Mouse (Mus musculus): ENCODE measurements around the gene Usp40. TPM values are rescaled to one million over a fixed set of nuclear protein-coding genes. Genes with fewer than 3 reads are reported as not detected.

Usp40 gene
- total RNA-seq, 1 experiment: 10.4 TPM

DNA sequence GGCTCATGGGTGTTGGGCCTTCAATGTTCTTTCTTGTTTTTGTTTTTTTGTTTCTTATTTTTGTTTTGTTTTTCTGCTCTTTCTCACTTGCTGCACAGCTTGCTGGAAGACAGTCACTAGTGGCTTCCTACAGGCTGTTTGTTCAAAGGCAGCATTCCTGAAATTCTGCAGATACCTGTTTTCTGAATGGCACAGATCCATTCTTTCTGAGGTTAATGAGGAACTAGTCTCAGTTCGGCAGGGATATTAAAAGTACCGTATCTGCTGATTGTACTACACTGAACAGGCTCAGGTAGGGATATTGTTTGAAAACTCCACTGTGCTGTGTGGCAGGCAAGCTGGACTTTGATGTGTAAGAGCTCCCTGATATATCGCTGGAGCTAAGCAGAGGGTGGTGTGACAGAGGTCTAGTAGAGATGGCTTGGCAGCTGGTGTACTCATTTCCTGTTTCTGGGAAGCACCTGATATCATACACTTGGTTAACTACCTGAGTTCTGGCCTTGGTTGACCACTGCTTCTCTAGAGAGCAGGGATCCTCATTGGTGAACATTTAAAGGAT, 88.2 kb downstream of the Usp40 start:
- H3K9me3 ChIP-seq (ENCODE audit: control insufficient read depth, insufficient read depth, low read depth, low read length): no peaks in the 10 kb centered on the region
- H3K9ac ChIP-seq (ENCODE audit: insufficient read depth, low read depth, low read length, poor library complexity, severe bottlenecking): no peak overlapping the region
- in situ Hi-C loops (cut with MboI; ENCODE audit: low sequenced_read_pairs in 2 of 2, unreplicated experiment in 2 of 2): no loop called here
- no peak for DNase-seq (ENCODE audit: low read depth, low spot score)
- no peak overlapping the region for H3K27ac ChIP-seq (ENCODE audit: insufficient read depth, low read depth, low read length, poor library complexity, severe bottlenecking)
- H3K36me3 ChIP-seq (ENCODE audit: control insufficient read depth, insufficient read depth, low read length, poor library complexity, severe bottlenecking): peaks cover 30% of the 10 kb centered on the region; the same call in 1 of the 2 replicates
- no peaks in the 10 kb centered on the region for H3K4me1 ChIP-seq (ENCODE audit: control insufficient read depth in 2 of 2, insufficient read depth in 2 of 2, low read length in 2 of 2, poor library complexity in 1 of 2)
- H3K4me3 ChIP-seq (ENCODE audit: insufficient read depth in 1 of 2, low read depth in 1 of 2, low read length in 2 of 2, poor library complexity in 1 of 2, severe bottlenecking in 1 of 2): no peak overlapping the region
- TF ChIP-seq MAFK (IDR thresholded peaks at IDR 0.05; ENCODE audit: insufficient read depth, low read depth, low read length): no peak
- TF ChIP-seq ZNF384 (IDR thresholded peaks at IDR 0.05; ENCODE audit: low read depth, low read length): no peak
- TF ChIP-seq ZC3H11A (IDR thresholded peaks at IDR 0.05; ENCODE audit: borderline replicate concordance, low read depth, low read length): no peak
- TF ChIP-seq CHD2 (IDR thresholded peaks at IDR 0.05; ENCODE audit: low read depth, low read length): no peak
- no peak for TF ChIP-seq HCFC1 (IDR thresholded peaks at IDR 0.05; ENCODE audit: borderline replicate concordance, insufficient read depth, low read length)

DNA sequence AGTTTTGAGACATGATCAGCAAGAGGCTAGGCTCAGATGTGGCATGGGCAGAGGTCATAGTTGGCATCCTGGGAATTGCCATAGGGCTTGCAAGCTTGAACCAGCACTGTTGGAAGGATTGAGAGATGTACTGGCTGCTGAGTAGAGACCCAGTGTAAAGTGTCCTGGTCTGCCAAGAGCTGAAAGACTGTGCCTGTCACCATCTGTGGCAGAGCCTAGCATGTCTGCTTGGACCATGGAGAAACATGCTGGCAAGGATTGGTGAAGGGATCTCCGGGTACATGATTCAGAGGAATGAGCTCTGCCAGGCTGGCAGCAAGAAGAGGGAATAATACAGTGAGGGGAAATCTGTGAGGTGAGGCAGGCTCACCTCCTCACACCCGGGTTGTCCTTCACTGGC, 90.3 kb downstream of the Usp40 start:
- Histone ChIP-seq H3K36me3 (ENCODE audit: control insufficient read depth, insufficient read depth, low read length, poor library complexity, severe bottlenecking) (peaks cover 21% of the 10 kb centered on the region; the same call in 1 of the 2 replicates), H3K9me3 (ENCODE audit: control insufficient read depth, insufficient read depth, low read depth, low read length) (no peaks in the 10 kb centered on the region), H3K4me3 (ENCODE audit: insufficient read depth in 1 of 2, low read depth in 1 of 2, low read length in 2 of 2, poor library complexity in 1 of 2, severe bottlenecking in 1 of 2) (no peak overlapping the region), H3K4me1 (ENCODE audit: control insufficient read depth in 2 of 2, insufficient read depth in 2 of 2, low read length in 2 of 2, poor library complexity in 1 of 2) (no peaks in the 10 kb centered on the region), H3K9ac (ENCODE audit: insufficient read depth, low read depth, low read length, poor library complexity, severe bottlenecking) (no peak overlapping the region), H3K27ac (ENCODE audit: insufficient read depth, low read depth, low read length, poor library complexity, severe bottlenecking) (no peak overlapping the region)
- TF ChIP-seq HCFC1 (IDR thresholded peaks at IDR 0.05; ENCODE audit: borderline replicate concordance, insufficient read depth, low read length) (no peak), ZNF384 (IDR thresholded peaks at IDR 0.05; ENCODE audit: low read depth, low read length) (no peak), MAFK (IDR thresholded peaks at IDR 0.05; ENCODE audit: insufficient read depth, low read depth, low read length) (no peak), CHD2 (IDR thresholded peaks at IDR 0.05; ENCODE audit: low read depth, low read length) (no peak), ZC3H11A (IDR thresholded peaks at IDR 0.05; ENCODE audit: borderline replicate concordance, low read depth, low read length) (no peak)
- no peak for DNase-seq (ENCODE audit: low read depth, low spot score)
- in situ Hi-C loops (cut with MboI; ENCODE audit: low sequenced_read_pairs in 2 of 2, unreplicated experiment in 2 of 2): no loop called here

DNA sequence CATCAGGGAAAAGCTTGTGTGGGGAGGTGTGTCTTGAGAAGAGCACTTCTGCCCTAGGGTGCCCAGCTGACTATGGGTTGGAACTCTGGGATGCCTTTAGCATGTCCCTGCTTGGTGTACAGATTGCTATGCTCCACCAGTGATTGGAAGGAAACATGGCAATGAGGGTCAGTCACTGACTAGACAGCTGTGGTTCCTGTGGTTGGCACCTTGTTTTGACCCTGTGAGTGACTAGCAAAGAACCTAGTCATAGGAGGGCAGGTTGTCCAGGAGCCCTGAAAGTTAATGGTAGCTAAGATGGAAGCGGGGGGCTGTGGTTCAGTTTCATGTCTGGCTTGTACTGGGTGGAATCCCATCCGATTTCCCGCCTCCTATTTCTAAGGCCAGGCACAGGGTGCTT, 91.0 kb downstream of the Usp40 start:
- Histone ChIP-seq H3K9ac (ENCODE audit: insufficient read depth, low read depth, low read length, poor library complexity, severe bottlenecking) (no peak overlapping the region), H3K4me1 (ENCODE audit: control insufficient read depth in 2 of 2, insufficient read depth in 2 of 2, low read length in 2 of 2, poor library complexity in 1 of 2) (no peaks in the 10 kb centered on the region), H3K9me3 (ENCODE audit: control insufficient read depth, insufficient read depth, low read depth, low read length) (no peaks in the 10 kb centered on the region), H3K4me3 (ENCODE audit: insufficient read depth in 1 of 2, low read depth in 1 of 2, low read length in 2 of 2, poor library complexity in 1 of 2, severe bottlenecking in 1 of 2) (no peak overlapping the region), H3K27ac (ENCODE audit: insufficient read depth, low read depth, low read length, poor library complexity, severe bottlenecking) (no peak overlapping the region), H3K36me3 (ENCODE audit: control insufficient read depth, insufficient read depth, low read length, poor library complexity, severe bottlenecking) (peaks cover 21% of the 10 kb centered on the region; the same call in 1 of the 2 replicates)
- no peak for TF ChIP-seq HCFC1 (IDR thresholded peaks at IDR 0.05; ENCODE audit: borderline replicate concordance, insufficient read depth, low read length)
- TF ChIP-seq CHD2 (IDR thresholded peaks at IDR 0.05; ENCODE audit: low read depth, low read length): no peak
- no peak for TF ChIP-seq MAFK (IDR thresholded peaks at IDR 0.05; ENCODE audit: insufficient read depth, low read depth, low read length)
- no peak for TF ChIP-seq ZNF384 (IDR thresholded peaks at IDR 0.05; ENCODE audit: low read depth, low read length)
- TF ChIP-seq ZC3H11A (IDR thresholded peaks at IDR 0.05; ENCODE audit: borderline replicate concordance, low read depth, low read length): no peak
- in situ Hi-C loops (cut with MboI; ENCODE audit: low sequenced_read_pairs in 2 of 2, unreplicated experiment in 2 of 2): no loop called here
- no peak for DNase-seq (ENCODE audit: low read depth, low spot score)

DNA sequence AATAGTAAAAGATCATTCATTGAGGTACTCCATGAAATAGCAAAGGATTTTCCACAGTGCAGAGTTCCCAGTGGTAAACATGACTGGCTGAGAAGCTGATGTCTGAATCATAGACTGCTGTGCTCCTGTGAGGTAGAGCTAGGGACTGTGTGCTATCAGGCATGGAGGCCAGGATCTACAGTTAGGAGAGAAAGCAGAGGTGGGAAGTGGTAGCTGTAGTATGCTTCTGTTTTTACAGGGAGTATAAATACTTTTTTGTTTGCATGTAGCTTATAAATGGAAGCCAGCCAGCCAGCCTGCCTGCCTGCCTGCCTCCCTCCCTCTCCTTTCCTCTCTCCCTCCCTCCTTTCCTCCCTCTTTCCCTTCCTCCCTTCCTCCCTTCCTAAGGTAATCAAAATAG, 95.0 kb downstream of the Usp40 start:
- H3K4me3 ChIP-seq (ENCODE audit: insufficient read depth in 1 of 2, low read depth in 1 of 2, low read length in 2 of 2, poor library complexity in 1 of 2, severe bottlenecking in 1 of 2): no peak overlapping the region
- no peaks in the 10 kb centered on the region for H3K9me3 ChIP-seq (ENCODE audit: control insufficient read depth, insufficient read depth, low read depth, low read length)
- TF ChIP-seq ZNF384 (IDR thresholded peaks at IDR 0.05; ENCODE audit: low read depth, low read length) (no peak), CHD2 (IDR thresholded peaks at IDR 0.05; ENCODE audit: low read depth, low read length) (no peak), HCFC1 (IDR thresholded peaks at IDR 0.05; ENCODE audit: borderline replicate concordance, insufficient read depth, low read length) (no peak), MAFK (IDR thresholded peaks at IDR 0.05; ENCODE audit: insufficient read depth, low read depth, low read length) (no peak), ZC3H11A (IDR thresholded peaks at IDR 0.05; ENCODE audit: borderline replicate concordance, low read depth, low read length) (no peak)
- peaks cover 14% of the 10 kb centered on the region; the same call in 1 of the 2 replicates for H3K36me3 ChIP-seq (ENCODE audit: control insufficient read depth, insufficient read depth, low read length, poor library complexity, severe bottlenecking)
- no peak overlapping the region for H3K27ac ChIP-seq (ENCODE audit: insufficient read depth, low read depth, low read length, poor library complexity, severe bottlenecking)
- DNase-seq (ENCODE audit: low read depth, low spot score): no peak
- H3K4me1 ChIP-seq (ENCODE audit: control insufficient read depth in 2 of 2, insufficient read depth in 2 of 2, low read length in 2 of 2, poor library complexity in 1 of 2): no peaks in the 10 kb centered on the region
- H3K9ac ChIP-seq (ENCODE audit: insufficient read depth, low read depth, low read length, poor library complexity, severe bottlenecking): no peak overlapping the region
- in situ Hi-C loops (cut with MboI; ENCODE audit: low sequenced_read_pairs in 2 of 2, unreplicated experiment in 2 of 2): no loop called here
